ENCODE assay signal across 8 mouse cellular contexts in genomic region chr17:6782611-6783005, GRCm38 (mm10). TPM values are rescaled to one million over a fixed set of nuclear protein-coding genes. Genes with fewer than 3 reads are reported as not detected.
DNase-seq lines count a peak whose midpoint lies in the region; ATAC-seq and TF ChIP-seq lines count a peak whose summit lies in the region.

Gene Ezr, minus strand, starts transcription at chr17:6782784.

- H3K4me3 ChIP-seq in bone marrow macrophage, adult 2 months (ENCODE audit: insufficient read depth, low read length): peak within 1 kb of the TSS; percentile 85
- H3K4me3 ChIP-seq in embryonic fibroblast, embryonic 13.5 days (ENCODE audit: insufficient read depth, low read length): peak within 1 kb of the TSS; percentile 94
- H3K4me3 ChIP-seq in kidney, embryonic 14.5 days (ENCODE audit: low read length): peak within 1 kb of the TSS; percentile 83
- H3K4me3 ChIP-seq in liver, adult 2 months (ENCODE audit: insufficient read depth, low read depth, low read length): peak within 1 kb of the TSS; percentile 94

- no peaks in the 10 kb centered on the region for H3K79me2 ChIP-seq in liver, adult 2 months (ENCODE audit: control insufficient read depth, insufficient read depth, low read length)

- under 1% methylated on average over 52 of the region's 52 CpGs for WGBS in kidney, embryonic 14.5 days
- under 1% methylated on average over 52 of the region's 52 CpGs for WGBS in liver, adult 2 months

- DNase-seq in CD4-positive helper T cell, adult 2 months (ENCODE audit: low read depth, low spot score): peak; percentile 95
- DNase-seq in heart, adult 9 months (ENCODE audit: low spot score in 2 of 2): peak; percentile 90
- DNase-seq in liver, adult 2 months (ENCODE audit: extremely low read depth, low read depth, low spot score): peak; percentile 59
- peak; percentile 94 for DNase-seq in splenic B cell, adult 2 months (ENCODE audit: low read depth, low spot score)

- H3K27ac ChIP-seq in bone marrow macrophage, adult 2 months (ENCODE audit: insufficient read depth, low read depth, low read length): peak within 1 kb of the TSS; percentile 77
- no peak within 1 kb of the TSS for H3K27ac ChIP-seq in embryonic fibroblast, embryonic 13.5 days (ENCODE audit: insufficient read depth, low read length)
- peak within 1 kb of the TSS; percentile 90 for H3K27ac ChIP-seq in kidney, embryonic 14.5 days (ENCODE audit: low read depth, low read length)
- H3K27ac ChIP-seq in liver, adult 2 months (replicated peaks; ENCODE audit: insufficient read depth, low read depth, low read length): peak within 1 kb of the TSS; percentile 33; the same call in 1 of the 2 replicates

- peak within 1 kb of the TSS; percentile 89 for H3K9ac ChIP-seq in kidney, embryonic 14.5 days (ENCODE audit: low read depth, low read length)
- H3K9ac ChIP-seq in liver, adult 2 months (ENCODE audit: low read depth, low read length): peak within 1 kb of the TSS; percentile 83

- H3K4me2 ChIP-seq in kidney, embryonic 14.5 days (replicated peaks; ENCODE audit: low read depth, low read length): peak within 1 kb of the TSS; percentile 88

- H3K36me3 ChIP-seq in kidney, embryonic 14.5 days (ENCODE audit: control insufficient read depth, insufficient read depth, low read length): no peaks in the 10 kb centered on the region
- H3K36me3 ChIP-seq in liver, adult 2 months (ENCODE audit: control insufficient read depth, insufficient read depth, low read length): no peaks in the 10 kb centered on the region
- H3K36me3 ChIP-seq in splenic B cell, adult 2 months (ENCODE audit: control insufficient read depth, insufficient read depth, low read length, poor library complexity, severe bottlenecking): no peaks in the 10 kb centered on the region

- H3K4me1 ChIP-seq in bone marrow macrophage, adult 2 months (ENCODE audit: control insufficient read depth, insufficient read depth, low read length): peaks cover 20% of the 10 kb centered on the region
- H3K4me1 ChIP-seq in embryonic fibroblast, embryonic 13.5 days (ENCODE audit: control insufficient read depth, insufficient read depth, low read length): no peaks in the 10 kb centered on the region; the same call in none of the 2 replicates
- peaks cover 20% of the 10 kb centered on the region for H3K4me1 ChIP-seq in kidney, embryonic 14.5 days (ENCODE audit: control insufficient read depth, insufficient read depth, low read length)
- peaks cover 1% of the 10 kb centered on the region; the same call in 1 of the 2 replicates for H3K4me1 ChIP-seq in liver, adult 2 months (ENCODE audit: control insufficient read depth, insufficient read depth, low read length)

- no peak for TF ChIP-seq POLR2A in bone marrow macrophage, adult 2 months (IDR thresholded peaks at IDR 0.05; ENCODE audit: borderline replicate concordance, low read depth, low read length)
- peak; percentile 82 for TF ChIP-seq POLR2A in embryonic fibroblast, embryonic 13.5 days (IDR thresholded peaks at IDR 0.05; ENCODE audit: low read depth, low read length)
- peak; percentile 84 for TF ChIP-seq POLR2A in liver, adult 2 months (IDR thresholded peaks at IDR 0.05; ENCODE audit: extremely low read depth, insufficient read depth, low read length)

- peak; percentile 85 for ATAC-seq in kidney, embryonic 14.5 days (ENCODE audit: low FRiP score, low TSS enrichment)
- ATAC-seq in monocyte, adult 5-6 weeks (replicated peaks; ENCODE audit: insufficient number of reproducible peaks, low FRiP score, low TSS enrichment, poor library complexity, severe bottlenecking): peak; percentile 40; the same call in 1 of the 2 replicates

- H3K27me3 ChIP-seq in kidney, embryonic 14.5 days (ENCODE audit: control insufficient read depth, insufficient read depth, low read length): no peaks in the 10 kb centered on the region
- no peaks in the 10 kb centered on the region for H3K27me3 ChIP-seq in liver, adult 2 months (ENCODE audit: control insufficient read depth, insufficient read depth, low read length)
- no peaks in the 10 kb centered on the region for H3K27me3 ChIP-seq in splenic B cell, adult 2 months (ENCODE audit: control insufficient read depth, insufficient read depth, low read length, poor library complexity, severe bottlenecking)

- no peaks in the 10 kb centered on the region for H3K9me3 ChIP-seq in kidney, embryonic 14.5 days (ENCODE audit: control insufficient read depth, low read length)

- TF ChIP-seq CTCF in bone marrow macrophage, adult 2 months (IDR thresholded peaks at IDR 0.05; ENCODE audit: low read depth, low read length): no peak
- TF ChIP-seq CTCF in embryonic fibroblast, embryonic 13.5 days (IDR thresholded peaks at IDR 0.05; ENCODE audit: borderline replicate concordance, insufficient read depth, low read length): no peak
- no peak for TF ChIP-seq CTCF in liver, adult 2 months (IDR thresholded peaks at IDR 0.05; ENCODE audit: low read depth, low read length)

RNA-seq across cellular contexts. Expression of gene Ezr, which starts in this region (rescaled TPM):
- 19.4 and 19.9 TPM in 2 replicates for polyA plus RNA-seq in bone marrow macrophage, adult 2 months (2012; ENCODE audit: insufficient read depth, insufficient read length, missing spikeins)
- polyA plus RNA-seq in embryonic fibroblast, embryonic 13.5 days (2011; ENCODE audit: insufficient read length, low read depth, missing spikeins): 18.3 and 20.9 TPM in 2 replicates
- 96.7 and 158 TPM in 2 replicates for polyA plus RNA-seq in kidney, embryonic 14.5 days (2014; fragmentation: Nextera tagmentation; extraction: Ambion mirVana)
- total RNA-seq in liver, adult 2 months (2014; rRNA removed): 3.1 and 3.2 TPM in 2 replicates
- polyA plus RNA-seq in liver, adult 2 months (2012; rRNA removed): 2.4 and 2.6 TPM in 2 replicates
- total RNA-seq in monocyte, adult 5-6 weeks (2017): 389 to 480 TPM (median 421 TPM) in 3 replicates

Comparison
In these comparisons a context has a peak if more than half of its experiments do, and no peak if none do; other contexts are left out.
1. RNA of gene Ezr (total RNA-seq): 389 to 480 TPM in monocyte, adult 5-6 weeks; 3.1 to 3.2 TPM in liver, adult 2 months; every median in the first group is over 10 times any median in the second.
2. Peak in every context shown above with its lines, with median percentiles within 50 percentile points of each other: DNase-seq and H3K4me3 ChIP-seq.